Mouse (Mus musculus): ENCODE measurements around the gene Gpt2. TPM values are rescaled to one million over a fixed set of nuclear protein-coding genes. Genes with fewer than 3 reads are reported as not detected.

Gpt2 gene
- polyA plus RNA-seq, 1 experiment, result 156 TPM

- no peak overlapping the region for H3K4me3 ChIP-seq
- no peak overlapping the region for H3K4me2 ChIP-seq (ENCODE audit: low read depth)
- H3K79me2 ChIP-seq (ENCODE audit: control insufficient read depth, insufficient read depth), result no peaks in the 10 kb centered on the region
- H3K27me3 ChIP-seq (ENCODE audit: control insufficient read depth, insufficient read depth, insufficient read length), result no peaks in the 10 kb centered on the region
- H3K36me3 ChIP-seq (ENCODE audit: control insufficient read depth, insufficient read depth), result peaks cover 28% of the 10 kb centered on the region
- TF ChIP-seq POLR2AphosphoS2 (IDR thresholded peaks at IDR 0.05; ENCODE audit: insufficient read length, low read depth) (no peak), POLR2A (IDR thresholded peaks at IDR 0.05; ENCODE audit: insufficient read length, low read depth) (no peak), TCF3 (IDR thresholded peaks at IDR 0.05; ENCODE audit: insufficient read length, low read depth) (no peak), USF1 (IDR thresholded peaks at IDR 0.05; ENCODE audit: low read depth) (no peak), SRF (IDR thresholded peaks at IDR 0.05; ENCODE audit: control insufficient read depth, insufficient read length, low read depth) (no peak), MAX (IDR thresholded peaks at IDR 0.05; ENCODE audit: low read depth) (no peak)
- no peak overlapping the region for H3ac ChIP-seq (ENCODE audit: control insufficient read depth, insufficient read length)
Observed at GRCm38 (mm10) chr8:85533434-85533833, 41.1 kb downstream of the Gpt2 start.

- Histone ChIP-seq H3ac (ENCODE audit: control insufficient read depth, insufficient read length) (no peak overlapping the region), H3K27me3 (ENCODE audit: control insufficient read depth, insufficient read depth, insufficient read length) (no peaks in the 10 kb centered on the region), H3K4me2 (ENCODE audit: low read depth) (no peak overlapping the region), H3K79me2 (ENCODE audit: control insufficient read depth, insufficient read depth) (no peaks in the 10 kb centered on the region), H3K36me3 (ENCODE audit: control insufficient read depth, insufficient read depth) (peaks cover 36% of the 10 kb centered on the region), H3K4me3 (no peak overlapping the region)
- no peak for TF ChIP-seq TCF3 (IDR thresholded peaks at IDR 0.05; ENCODE audit: insufficient read length, low read depth)
Observed at GRCm38 (mm10) chr8:85534163-85534562, 41.8 kb downstream of the Gpt2 start.

- no peaks in the 10 kb centered on the region for H3K79me2 ChIP-seq (ENCODE audit: control insufficient read depth, insufficient read depth)
- no peak overlapping the region for H3K4me2 ChIP-seq (ENCODE audit: low read depth)
- H3K4me3 ChIP-seq, result no peak overlapping the region
- no peak overlapping the region for H3ac ChIP-seq (ENCODE audit: control insufficient read depth, insufficient read length)
- peaks cover 50% of the 10 kb centered on the region for H3K36me3 ChIP-seq (ENCODE audit: control insufficient read depth, insufficient read depth)
- no peak for TF ChIP-seq POLR2AphosphoS2 (IDR thresholded peaks at IDR 0.05; ENCODE audit: insufficient read length, low read depth)
- no peak for TF ChIP-seq TCF3 (IDR thresholded peaks at IDR 0.05; ENCODE audit: insufficient read length, low read depth)
- no peak for TF ChIP-seq POLR2A (IDR thresholded peaks at IDR 0.05; ENCODE audit: insufficient read length, low read depth)
- no peak for TF ChIP-seq MYOG (IDR thresholded peaks at IDR 0.05; ENCODE audit: control insufficient read depth in 1 of 3, insufficient read depth in 1 of 3, insufficient read length in 2 of 3, low read depth in 2 of 3)
- no peak for TF ChIP-seq CEBPB (IDR thresholded peaks at IDR 0.05; ENCODE audit: insufficient read depth, poor library complexity, severe bottlenecking)
- no peak for TF ChIP-seq SRF (IDR thresholded peaks at IDR 0.05; ENCODE audit: control insufficient read depth, insufficient read length, low read depth)
- no peak for TF ChIP-seq REST (IDR thresholded peaks at IDR 0.05; ENCODE audit: insufficient read depth, insufficient read length)
- TF ChIP-seq MAX (IDR thresholded peaks at IDR 0.05; ENCODE audit: low read depth), result no peak
- no peak for TF ChIP-seq TCF12 (IDR thresholded peaks at IDR 0.05; ENCODE audit: insufficient read depth, poor library complexity, severe bottlenecking)
- TF ChIP-seq MYOD1 (IDR thresholded peaks at IDR 0.05; ENCODE audit: control insufficient read depth in 1 of 3, insufficient read length in 2 of 3, low read depth in 2 of 3), result no peak
- no peak for TF ChIP-seq USF1 (IDR thresholded peaks at IDR 0.05; ENCODE audit: low read depth)
- no peak for TF ChIP-seq E2F4 (IDR thresholded peaks at IDR 0.05; ENCODE audit: insufficient read depth)
- no peaks in the 10 kb centered on the region for H3K27me3 ChIP-seq (ENCODE audit: control insufficient read depth, insufficient read depth, insufficient read length)
Observed at GRCm38 (mm10) chr8:85536332-85536731, 44.0 kb downstream of the Gpt2 start.

- no peaks in the 10 kb centered on the region for H3K27me3 ChIP-seq (ENCODE audit: control insufficient read depth, insufficient read depth, insufficient read length)
- H3K4me3 ChIP-seq, result no peak overlapping the region
- no peak for TF ChIP-seq TCF12 (IDR thresholded peaks at IDR 0.05; ENCODE audit: insufficient read depth, poor library complexity, severe bottlenecking)
- no peak for TF ChIP-seq MYOG (IDR thresholded peaks at IDR 0.05; ENCODE audit: control insufficient read depth in 1 of 3, insufficient read depth in 1 of 3, insufficient read length in 2 of 3, low read depth in 2 of 3)
- no peak for TF ChIP-seq REST (IDR thresholded peaks at IDR 0.05; ENCODE audit: insufficient read depth, insufficient read length)
- TF ChIP-seq POLR2AphosphoS2 (IDR thresholded peaks at IDR 0.05; ENCODE audit: insufficient read length, low read depth), result no peak
- no peak for TF ChIP-seq CEBPB (IDR thresholded peaks at IDR 0.05; ENCODE audit: insufficient read depth, poor library complexity, severe bottlenecking)
- TF ChIP-seq SRF (IDR thresholded peaks at IDR 0.05; ENCODE audit: control insufficient read depth, insufficient read length, low read depth), result no peak
- no peak for TF ChIP-seq POLR2A (IDR thresholded peaks at IDR 0.05; ENCODE audit: insufficient read length, low read depth)
- no peak for TF ChIP-seq MYOD1 (IDR thresholded peaks at IDR 0.05; ENCODE audit: control insufficient read depth in 1 of 3, insufficient read length in 2 of 3, low read depth in 2 of 3)
- no peak for TF ChIP-seq USF1 (IDR thresholded peaks at IDR 0.05; ENCODE audit: low read depth)
- TF ChIP-seq TCF3 (IDR thresholded peaks at IDR 0.05; ENCODE audit: insufficient read length, low read depth), result no peak
- no peak for TF ChIP-seq E2F4 (IDR thresholded peaks at IDR 0.05; ENCODE audit: insufficient read depth)
- no peak for TF ChIP-seq MAX (IDR thresholded peaks at IDR 0.05; ENCODE audit: low read depth)
- peaks cover 51% of the 10 kb centered on the region for H3K36me3 ChIP-seq (ENCODE audit: control insufficient read depth, insufficient read depth)
- no peak overlapping the region for H3ac ChIP-seq (ENCODE audit: control insufficient read depth, insufficient read length)
- no peak overlapping the region for H3K4me2 ChIP-seq (ENCODE audit: low read depth)
- H3K79me2 ChIP-seq (ENCODE audit: control insufficient read depth, insufficient read depth), result peaks cover 62% of the 10 kb centered on the region
Observed at GRCm38 (mm10) chr8:85551934-85552333, 59.6 kb downstream of the Gpt2 start.

GRCm38 (mm10) chr8:85554391-85555180 lies 62.2 kb downstream of the Gpt2 start:
- Histone ChIP-seq H3K4me3 (peak overlapping the region; percentile 66), H3ac (ENCODE audit: control insufficient read depth, insufficient read length) (peak overlapping the region; percentile 95), H3K4me2 (ENCODE audit: low read depth) (peak overlapping the region; percentile 83), H3K27me3 (ENCODE audit: control insufficient read depth, insufficient read depth, insufficient read length) (no peaks in the 10 kb centered on the region), H3K79me2 (ENCODE audit: control insufficient read depth, insufficient read depth) (peaks cover 51% of the 10 kb centered on the region), H3K36me3 (ENCODE audit: control insufficient read depth, insufficient read depth) (peaks cover 35% of the 10 kb centered on the region)
- TF ChIP-seq MYOG (IDR thresholded peaks at IDR 0.05; ENCODE audit: control insufficient read depth in 1 of 3, insufficient read depth in 1 of 3, insufficient read length in 2 of 3, low read depth in 2 of 3) (no peak), POLR2AphosphoS2 (IDR thresholded peaks at IDR 0.05; ENCODE audit: insufficient read length, low read depth) (no peak), E2F4 (IDR thresholded peaks at IDR 0.05; ENCODE audit: insufficient read depth) (no peak), POLR2A (IDR thresholded peaks at IDR 0.05; ENCODE audit: insufficient read length, low read depth) (no peak), USF1 (IDR thresholded peaks at IDR 0.05; ENCODE audit: low read depth) (no peak), MAX (IDR thresholded peaks at IDR 0.05; ENCODE audit: low read depth) (no peak), TCF12 (IDR thresholded peaks at IDR 0.05; ENCODE audit: insufficient read depth, poor library complexity, severe bottlenecking) (no peak), REST (IDR thresholded peaks at IDR 0.05; ENCODE audit: insufficient read depth, insufficient read length) (no peak), TCF3 (IDR thresholded peaks at IDR 0.05; ENCODE audit: insufficient read length, low read depth) (no peak), SRF (IDR thresholded peaks at IDR 0.05; ENCODE audit: control insufficient read depth, insufficient read length, low read depth) (no peak), MYOD1 (IDR thresholded peaks at IDR 0.05; ENCODE audit: control insufficient read depth in 1 of 3, insufficient read length in 2 of 3, low read depth in 2 of 3) (no peak), CEBPB (IDR thresholded peaks at IDR 0.05; ENCODE audit: insufficient read depth, poor library complexity, severe bottlenecking) (no peak)
